Mouse (Mus musculus) kidney, postnatal 0 days (tissue): ENCODE measurements at regions not wholly inside any gene's neighbourhood (a gene's known extent, or its start where the extent isn't known, plus 50 kb on each side); places are given as distances from the start of the nearest gene placed in this dataset.

Experiments
- ATAC-seq: fragments of 200-750 bp; cut with Nextera tagmentation; replicated peaks from 2 replicates; pipeline ENCODE4 v1.8.0; 2017; ENCODE audit warnings: low read depth, moderate number of reproducible peaks, moderate TSS enrichment, moderate library complexity; ENCODE audit not compliant: low FRiP score
- DNase-seq: peaks from one replicate; pipeline ENCODE4 v3.0.0-alpha.2; 2016; ENCODE audit warnings: low spot score
- H3K27ac ChIP-seq: fragments of 300-500 bp; sonication (generic); 2 replicates; pipeline ENCODE4 v1.5.1; 2014; ENCODE audit warnings: mild to moderate bottlenecking
- H3K27me3 ChIP-seq: fragments of 300-500 bp; sonication (generic); 2 replicates; pipeline ENCODE4 v1.6.1; 2014; ENCODE audit warnings: low read length, mixed read lengths; ENCODE audit not compliant: insufficient read depth
- H3K36me3 ChIP-seq: fragments of 300-500 bp; sonication (generic); 2 replicates; pipeline ENCODE4 v1.6.1; 2014; ENCODE audit warnings: low read length, mixed read lengths; ENCODE audit not compliant: insufficient read depth
- H3K4me1 ChIP-seq: fragments of 300-500 bp; sonication (generic); replicated peaks from 2 replicates; pipeline ENCODE4 v1.6.1; 2014; ENCODE audit warnings: antibody characterized with exemption, low read length, mixed read lengths; ENCODE audit not compliant: insufficient read depth
- H3K4me2 ChIP-seq: fragments of 300-500 bp; sonication (generic); 2 replicates; pipeline ENCODE4 v1.6.1; 2014; ENCODE audit warnings: mild to moderate bottlenecking, low read length, moderate library complexity, mixed read lengths
- H3K4me3 ChIP-seq: fragments of 300-500 bp; sonication (generic); replicated peaks from 2 replicates; pipeline ENCODE4 v1.5.1; 2014; ENCODE audit warnings: low read depth, low read length
- H3K9ac ChIP-seq: fragments of 300-500 bp; sonication (generic); 2 replicates; pipeline ENCODE4 v1.6.1; 2014; ENCODE audit warnings: low read depth, low read length
- H3K9me3 ChIP-seq: fragments of 300-500 bp; sonication (generic); replicated peaks from 2 replicates; pipeline ENCODE4 v1.6.1; 2016; ENCODE audit warnings: low read length, inconsistent platforms, mixed read lengths
- CTCF ChIP-seq: IDR thresholded peaks from 2 replicates; pipeline ENCODE4 v1.5.1; 2016; ENCODE audit warnings: antibody characterized with exemption, low read depth, mild to moderate bottlenecking, moderate library complexity
- WGBS: fragments of 180-500 bp; shearing (Covaris S2); extraction: QIAGEN DNeasy Blood & Tissue Kit; methylation state at CpG from one replicate; pipeline ENCODE4 v1.1.7; 2014; 5-methylcytosine and 5-hydroxymethylcytosine counted together

GRCm38 (mm10) chr10:27843010-27843409, 223.5 kb upstream of the Lama2 start:
- no peaks in the 10 kb centered on the region for H3K36me3 ChIP-seq
- ATAC-seq (no peak), DNase-seq (no peak)
- no peak overlapping the region for H3K4me3 ChIP-seq
- no peaks in the 10 kb centered on the region for H3K27me3 ChIP-seq
- WGBS: 81% methylated on average over 2 of the region's 2 CpGs
- no peak for TF ChIP-seq CTCF
- no peak overlapping the region for H3K9ac ChIP-seq
- H3K27ac ChIP-seq: no peak overlapping the region
- H3K4me1 ChIP-seq: no peaks in the 10 kb centered on the region
- H3K9me3 ChIP-seq: no peaks in the 10 kb centered on the region
- no peak overlapping the region for H3K4me2 ChIP-seq

- Histone ChIP-seq H3K4me1 (no peaks in the 10 kb centered on the region), H3K27ac (no peak overlapping the region), H3K4me3 (no peak overlapping the region), H3K27me3 (no peaks in the 10 kb centered on the region), H3K9me3 (no peaks in the 10 kb centered on the region), H3K36me3 (no peaks in the 10 kb centered on the region), H3K9ac (no peak overlapping the region), H3K4me2 (no peak overlapping the region)
- TF ChIP-seq CTCF: no peak
- WGBS: 61% methylated on average over 2 of the region's 2 CpGs
- no peak for ATAC-seq
- DNase-seq: no peak
Measured at GRCm38 (mm10) chr10:27863625-27864024, 211.0 kb upstream of the Ptprk start.

- no peak for ATAC-seq
- no peaks in the 10 kb centered on the region for H3K36me3 ChIP-seq
- H3K4me1 ChIP-seq: no peaks in the 10 kb centered on the region
- DNase-seq: no peak
- WGBS: 88% methylated on average over 1 of the region's 1 CpGs
- H3K9me3 ChIP-seq: no peaks in the 10 kb centered on the region
- H3K27me3 ChIP-seq: no peaks in the 10 kb centered on the region
- no peak for TF ChIP-seq CTCF
- H3K9ac ChIP-seq: no peak overlapping the region
- H3K4me2 ChIP-seq: no peak overlapping the region
- H3K27ac ChIP-seq: no peak overlapping the region
- no peak overlapping the region for H3K4me3 ChIP-seq
Measured at GRCm38 (mm10) chr10:27880867-27881266, 193.8 kb upstream of the Ptprk start.

- WGBS: 48% methylated on average over 2 of the region's 2 CpGs
- Histone ChIP-seq H3K4me1 (no peaks in the 10 kb centered on the region), H3K4me3 (no peak overlapping the region), H3K9ac (no peak overlapping the region), H3K27me3 (no peaks in the 10 kb centered on the region), H3K9me3 (no peaks in the 10 kb centered on the region), H3K4me2 (no peak overlapping the region), H3K36me3 (no peaks in the 10 kb centered on the region), H3K27ac (no peak overlapping the region)
- no peak for DNase-seq
- no peak for ATAC-seq
- TF ChIP-seq CTCF: no peak
Measured at GRCm38 (mm10) chr10:27891778-27892512, 182.7 kb upstream of the Ptprk start.

- ATAC-seq (no peak), DNase-seq (no peak)
- 70% methylated on average over 2 of the region's 2 CpGs for WGBS
- Histone ChIP-seq H3K9me3 (no peaks in the 10 kb centered on the region), H3K27ac (no peak overlapping the region), H3K9ac (no peak overlapping the region), H3K4me3 (no peak overlapping the region), H3K27me3 (no peaks in the 10 kb centered on the region), H3K4me1 (no peaks in the 10 kb centered on the region), H3K36me3 (no peaks in the 10 kb centered on the region), H3K4me2 (no peak overlapping the region)
- TF ChIP-seq CTCF: no peak
Measured at GRCm38 (mm10) chr10:27916406-27916805, 158.2 kb upstream of the Ptprk start.

- DNase-seq (no peak), ATAC-seq (no peak)
- Histone ChIP-seq H3K4me3 (no peak overlapping the region), H3K27me3 (no peaks in the 10 kb centered on the region), H3K9ac (no peak overlapping the region), H3K36me3 (no peaks in the 10 kb centered on the region), H3K4me1 (no peaks in the 10 kb centered on the region), H3K9me3 (no peaks in the 10 kb centered on the region), H3K27ac (no peak overlapping the region), H3K4me2 (no peak overlapping the region)
- TF ChIP-seq CTCF: no peak
- WGBS: 46% methylated on average over 5 of the region's 5 CpGs
Measured at GRCm38 (mm10) chr10:27927266-27927665, 147.4 kb upstream of the Ptprk start.

GRCm38 (mm10) chr10:27942136-27942535, 132.5 kb upstream of the Ptprk start:
- Histone ChIP-seq H3K27me3 (no peaks in the 10 kb centered on the region), H3K9me3 (no peaks in the 10 kb centered on the region), H3K27ac (no peak overlapping the region), H3K4me2 (no peak overlapping the region), H3K4me3 (no peak overlapping the region), H3K4me1 (no peaks in the 10 kb centered on the region), H3K36me3 (no peaks in the 10 kb centered on the region), H3K9ac (no peak overlapping the region)
- ATAC-seq: no peak
- WGBS: 49% methylated on average over 5 of the region's 5 CpGs
- TF ChIP-seq CTCF: no peak
- DNase-seq: no peak
